Mouse (Mus musculus) macrophage (primary cell): ENCODE data around the gene Hoxc13. TPM values are rescaled to one million over a fixed set of nuclear protein-coding genes. Genes with fewer than 3 reads are reported as not detected.

Experiments used
- H3K27ac ChIP-seq: fragments of 350-480 bp; formaldehyde crosslinking; 2 replicates; pipeline ENCODE4 v1.9.0; 2021
- H3K36me3 ChIP-seq: fragments of 350-480 bp; formaldehyde crosslinking; 2 replicates; pipeline ENCODE4 v1.9.0; 2021; ENCODE audit errors: inconsistent target
- H3K4me3 ChIP-seq: fragments of 350-480 bp; formaldehyde crosslinking; 2 replicates; pipeline ENCODE4 v1.9.0; 2021; ENCODE audit errors: inconsistent target
- H3K79me2 ChIP-seq: fragments of 350-480 bp; formaldehyde crosslinking; 2 replicates; pipeline ENCODE4 v1.9.0; 2021; ENCODE audit errors: inconsistent target
- WGBS: methylation state at CpG from one replicate; pipeline ENCODE4 v1.1.7; 2026; ENCODE audit warnings: inconsistent platforms; ENCODE audit not compliant: missing documents; 5-methylcytosine and 5-hydroxymethylcytosine counted together
- polyA plus RNA-seq: library from polyadenylated mRNA; stranded (reverse); fragments of 250-400 nt; gene quantifications from 3 replicates; pipeline ENCODE4 v1.2.4, GENCODE M21; 2018; ENCODE audit warnings: inconsistent platforms

Gene Hoxc13
- polyA plus RNA-seq, 1 experiment from 2014 or later, result not detected

DNA sequence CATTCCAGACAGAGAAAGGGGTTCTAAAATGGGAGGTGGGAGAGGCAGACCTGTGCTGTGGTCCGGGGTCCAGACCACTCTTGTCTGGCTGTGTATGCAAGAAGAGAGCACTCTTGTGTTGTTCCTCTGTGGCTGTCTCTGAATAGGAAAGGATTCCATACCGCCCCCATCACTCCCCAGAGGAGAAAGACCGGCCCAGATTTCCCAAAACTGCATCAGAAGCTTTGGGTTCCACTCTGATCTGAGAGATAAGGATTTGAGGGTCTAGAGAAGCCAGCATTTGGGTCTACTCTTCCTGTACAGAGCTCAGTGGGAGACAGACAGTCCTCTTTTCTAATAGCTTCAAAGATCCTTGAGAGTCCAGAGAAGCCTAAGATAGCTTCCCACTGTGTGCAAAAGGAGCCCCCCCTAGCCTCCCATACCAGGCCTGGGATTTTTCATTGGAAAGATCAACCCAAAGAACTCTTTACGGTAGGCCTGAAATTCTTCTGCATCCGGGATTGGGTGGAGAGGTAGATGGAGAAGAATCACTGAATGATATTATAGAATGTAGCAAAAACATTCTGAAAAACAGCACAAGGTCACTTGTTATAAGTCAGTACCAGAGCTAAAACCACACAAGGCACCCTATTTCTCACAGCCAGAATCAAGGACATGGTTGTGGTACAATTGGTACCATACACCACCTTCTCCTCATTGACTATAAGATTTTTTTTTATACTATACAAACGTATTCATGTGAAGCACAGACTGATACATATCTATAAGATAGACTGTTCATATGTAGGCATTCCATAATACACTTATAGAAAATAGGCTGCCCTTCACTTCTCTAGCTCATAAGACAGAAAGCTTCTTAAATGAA is 2.0 kb downstream of the Hoxc13 start:
- Histone ChIP-seq H3K36me3 (no peaks in the 10 kb centered on the region), H3K79me2 (no peaks in the 10 kb centered on the region), H3K27ac (no peak overlapping the region), H3K4me3 (no peak overlapping the region)
- 18% methylated on average over 6 of the region's 6 CpGs for WGBS

DNA sequence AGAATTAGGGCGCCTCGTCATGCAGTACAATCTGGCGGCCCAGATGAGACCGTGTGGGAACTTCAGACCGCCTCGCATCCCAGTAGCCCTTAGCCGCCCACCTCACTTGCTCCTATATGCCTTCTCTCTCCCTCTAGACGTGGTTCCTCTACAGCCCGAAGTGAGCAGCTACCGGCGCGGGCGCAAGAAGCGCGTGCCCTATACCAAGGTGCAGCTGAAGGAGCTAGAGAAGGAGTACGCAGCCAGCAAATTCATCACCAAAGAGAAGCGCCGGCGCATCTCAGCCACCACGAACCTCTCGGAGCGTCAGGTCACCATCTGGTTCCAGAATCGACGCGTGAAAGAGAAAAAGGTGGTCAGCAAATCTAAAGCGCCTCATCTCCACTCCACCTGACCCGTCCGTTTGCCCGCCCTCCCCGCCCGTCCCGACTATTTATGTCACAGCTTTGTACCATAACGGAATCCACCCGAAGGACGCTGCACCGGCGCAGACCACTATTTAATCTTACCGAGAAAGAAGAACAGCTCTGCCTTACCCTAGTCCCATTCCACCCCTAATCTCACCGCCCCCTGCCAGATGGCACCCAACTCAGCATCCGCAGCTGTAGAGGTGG is 6.2 kb downstream of the Hoxc13 start:
- WGBS, result 7% methylated on average over 40 of the region's 40 CpGs
- Histone ChIP-seq H3K4me3 (no peak overlapping the region), H3K27ac (no peak overlapping the region), H3K79me2 (no peaks in the 10 kb centered on the region), H3K36me3 (no peaks in the 10 kb centered on the region)

DNA sequence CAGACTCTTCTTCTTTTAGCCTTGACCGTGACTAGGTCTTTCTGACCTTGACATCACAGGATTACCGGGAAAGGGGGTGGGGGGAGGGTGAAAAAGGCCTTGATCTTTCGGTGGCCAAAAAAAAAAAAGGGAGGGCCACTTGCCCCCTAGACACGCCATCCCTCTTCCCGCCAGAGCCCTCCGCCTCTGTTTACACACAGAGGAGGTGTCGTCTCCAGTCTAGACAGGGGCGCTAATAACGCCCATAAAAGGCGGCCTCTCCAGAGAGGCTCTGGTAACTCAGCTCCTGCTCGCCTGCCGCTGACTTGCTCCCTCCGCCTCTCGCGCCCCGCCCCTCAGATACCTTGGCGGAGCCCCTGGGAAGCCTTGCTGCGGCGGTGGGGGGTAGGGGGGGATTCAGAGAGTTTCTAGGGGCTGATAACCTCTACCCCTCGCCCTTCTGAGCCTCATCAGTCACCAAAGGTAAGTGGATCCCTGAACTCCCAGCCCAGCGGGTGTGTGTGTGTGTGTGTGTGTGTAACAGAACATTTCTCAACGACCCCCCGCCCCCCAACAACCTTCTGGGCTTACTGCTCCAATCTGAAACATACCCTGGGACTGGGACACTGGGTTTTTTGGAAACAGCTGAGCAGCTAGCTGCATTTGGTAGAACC is 10.9 kb downstream of the Hoxc13 start:
- Histone ChIP-seq H3K27ac (no peak overlapping the region), H3K4me3 (no peak overlapping the region), H3K79me2 (no peaks in the 10 kb centered on the region), H3K36me3 (no peaks in the 10 kb centered on the region)
- 10% methylated on average over 18 of the region's 23 CpGs for WGBS

DNA sequence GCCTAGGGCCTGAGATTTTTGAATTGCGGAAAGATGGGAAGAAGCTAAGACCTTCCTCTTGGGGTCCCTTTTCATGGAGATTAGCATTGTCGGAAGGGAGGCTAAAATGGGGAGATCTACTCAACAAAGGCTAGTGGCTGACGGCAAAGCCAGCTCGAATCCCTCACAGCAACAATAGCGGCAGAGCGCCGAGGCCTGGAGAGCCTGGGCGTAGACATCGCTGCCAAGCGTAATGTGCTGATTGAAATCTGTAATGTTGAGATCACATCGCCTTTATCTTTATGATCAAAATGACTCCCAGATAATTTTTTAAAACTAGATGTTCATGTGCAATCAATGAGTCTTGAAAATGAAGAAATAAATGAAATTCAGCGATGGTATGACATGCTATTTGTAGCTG is 13.5 kb downstream of the Hoxc13 start:
- H3K4me3 ChIP-seq, result no peak overlapping the region
- no peak overlapping the region for H3K27ac ChIP-seq
- WGBS, result 11% methylated on average over 12 of the region's 12 CpGs
- H3K36me3 ChIP-seq, result no peaks in the 10 kb centered on the region
- H3K79me2 ChIP-seq, result no peaks in the 10 kb centered on the region

DNA sequence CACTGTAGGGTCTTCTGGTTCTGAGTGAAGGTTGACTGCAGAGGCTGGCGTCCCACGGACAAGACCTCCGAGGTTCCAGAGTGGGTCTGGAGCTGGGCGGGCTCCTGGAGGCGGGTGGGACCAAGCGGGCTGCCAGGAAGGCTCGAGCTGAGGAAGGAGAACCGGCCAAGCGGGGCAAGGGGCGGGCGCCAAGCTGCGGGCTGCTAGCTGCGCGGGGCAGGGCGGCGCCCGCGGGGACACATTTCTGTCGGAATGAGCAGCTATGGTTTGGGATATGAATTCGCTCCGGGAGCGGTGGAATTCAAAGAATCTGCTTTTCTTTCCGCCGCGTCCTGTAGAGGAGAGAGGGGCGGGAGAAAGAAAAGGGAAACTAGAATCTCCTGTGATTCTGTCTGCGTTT is 14.0 kb downstream of the Hoxc13 start:
- 3% methylated on average over 25 of the region's 27 CpGs for WGBS
- Histone ChIP-seq H3K4me3 (no peak overlapping the region), H3K79me2 (no peaks in the 10 kb centered on the region), H3K36me3 (no peaks in the 10 kb centered on the region), H3K27ac (no peak overlapping the region)

GRCm38 (mm10) chr15:102936279-102936972 is 15.5 kb downstream of the Hoxc13 start, which contains the start of gene Hoxc12:
TSS of gene Hoxc12 (plus strand) at chr15:102936757.
- Histone ChIP-seq H3K27ac (no peak within 1 kb of the TSS), H3K36me3 (no peaks in the 10 kb centered on the region), H3K79me2 (no peaks in the 10 kb centered on the region), H3K4me3 (no peak within 1 kb of the TSS)
- 5% methylated on average over 28 of the region's 31 CpGs for WGBS

DNA sequence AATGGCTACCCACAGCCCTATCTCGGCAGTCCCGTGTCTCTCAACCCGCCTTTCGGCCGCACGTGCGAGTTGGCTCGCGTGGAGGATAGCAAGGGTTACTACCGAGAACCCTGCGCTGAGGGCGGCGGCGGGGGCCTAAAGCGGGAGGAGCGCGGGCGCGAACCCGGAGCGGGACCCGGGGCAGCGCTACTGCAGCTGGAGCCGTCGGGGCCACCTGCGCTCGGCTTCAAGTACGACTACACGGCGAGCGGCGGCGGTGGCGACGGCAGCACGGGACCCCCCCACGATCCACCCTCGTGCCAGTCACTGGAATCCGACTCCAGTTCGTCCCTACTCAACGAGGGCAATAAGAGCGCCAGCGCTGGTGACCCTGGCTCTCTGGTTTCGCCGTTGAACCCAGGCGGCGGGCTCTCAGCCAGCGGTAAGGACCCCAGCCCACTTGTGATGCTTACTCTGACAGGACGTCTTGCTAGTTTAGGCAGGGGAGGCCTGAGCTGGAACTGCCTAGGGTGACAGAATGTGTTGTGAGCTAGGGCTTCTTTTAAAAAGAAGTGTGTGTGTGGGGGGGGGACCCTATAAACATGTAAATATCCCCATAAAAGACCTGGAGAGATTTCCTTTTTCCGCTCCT is 16.2 kb downstream of the Hoxc13 start:
- Histone ChIP-seq H3K27ac (no peak overlapping the region), H3K4me3 (no peak overlapping the region), H3K79me2 (no peaks in the 10 kb centered on the region), H3K36me3 (no peaks in the 10 kb centered on the region)
- 9% methylated on average over 37 of the region's 50 CpGs for WGBS

- Histone ChIP-seq H3K27ac (no peak overlapping the region), H3K36me3 (no peaks in the 10 kb centered on the region), H3K4me3 (no peak overlapping the region), H3K79me2 (no peaks in the 10 kb centered on the region)
- WGBS, result 11% methylated on average over 34 of the region's 34 CpGs
Measured at GRCm38 (mm10) chr15:102939256-102940155, 18.6 kb downstream of the Hoxc13 start.

DNA sequence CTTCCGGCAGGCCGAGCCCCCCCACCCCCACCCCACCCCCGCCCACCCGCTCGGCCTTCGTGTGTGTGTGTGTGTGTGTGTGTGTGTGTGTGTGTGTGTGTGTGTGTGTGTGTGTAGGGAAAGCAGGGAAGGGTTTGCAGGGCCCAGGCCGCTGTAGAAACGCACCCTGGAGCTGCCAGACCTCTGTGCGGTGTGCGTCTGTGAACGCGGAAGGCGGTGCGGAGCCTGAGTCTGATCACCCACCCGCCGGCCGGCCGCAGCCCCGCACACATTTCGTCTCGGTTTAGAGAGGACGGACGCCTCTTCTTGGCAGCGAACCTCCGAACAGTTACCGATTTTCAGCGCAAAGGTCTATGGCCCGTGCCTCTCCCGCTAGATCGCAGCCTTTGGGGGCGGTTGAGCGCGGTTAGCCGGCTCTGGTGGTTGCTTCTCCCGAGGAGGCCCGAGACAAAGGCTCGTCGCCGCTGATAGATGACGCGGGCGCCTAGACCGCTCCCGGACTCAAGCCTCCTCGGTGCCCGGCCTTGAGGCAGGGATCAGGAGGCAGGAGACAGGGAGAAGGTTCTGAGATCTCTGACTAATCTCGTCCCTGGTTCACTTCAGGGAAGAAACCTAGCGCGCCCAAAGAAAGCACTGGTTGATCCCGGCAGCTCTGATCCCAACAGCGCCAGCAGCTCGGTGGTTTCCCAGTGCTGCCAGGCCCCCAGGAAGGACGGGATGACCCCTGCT is 22.0 kb downstream of the Hoxc13 start:
- Histone ChIP-seq H3K4me3 (no peak overlapping the region), H3K36me3 (no peaks in the 10 kb centered on the region), H3K79me2 (no peaks in the 10 kb centered on the region), H3K27ac (no peak overlapping the region)
- 2% methylated on average over 49 of the region's 53 CpGs for WGBS

- Histone ChIP-seq H3K36me3 (no peaks in the 10 kb centered on the region), H3K79me2 (no peaks in the 10 kb centered on the region), H3K27ac (no peak overlapping the region), H3K4me3 (no peak overlapping the region)
- WGBS, result 11% methylated on average over 5 of the region's 5 CpGs
Measured at GRCm38 (mm10) chr15:102943468-102943813, 22.5 kb downstream of the Hoxc13 start.

- Histone ChIP-seq H3K79me2 (no peaks in the 10 kb centered on the region), H3K27ac (no peak overlapping the region), H3K4me3 (no peak overlapping the region), H3K36me3 (no peaks in the 10 kb centered on the region)
- 12% methylated on average over 22 of the region's 22 CpGs for WGBS
Measured at GRCm38 (mm10) chr15:102945185-102946077, 24.5 kb downstream of the Hoxc13 start.

DNA sequence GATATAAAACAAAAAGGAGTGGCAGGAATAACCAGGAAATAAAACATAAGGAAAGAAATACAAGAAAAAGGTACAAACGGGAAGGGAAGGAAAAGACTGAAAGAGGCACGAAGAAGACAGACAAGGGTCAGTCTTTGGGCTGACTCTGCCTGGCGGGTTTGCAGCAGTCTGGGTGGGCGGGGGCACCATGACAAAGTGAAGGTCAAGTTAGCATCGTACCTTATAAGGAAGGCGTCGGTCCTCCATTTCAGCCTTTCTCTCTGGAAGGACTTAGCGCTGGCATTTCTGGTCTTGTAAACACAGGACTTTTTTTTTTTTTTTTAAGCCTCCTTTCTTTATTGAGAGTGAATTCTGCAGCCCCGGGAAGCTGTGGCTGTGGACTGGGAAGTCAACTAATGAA is 26.4 kb downstream of the Hoxc13 start:
- WGBS, result 12% methylated on average over 9 of the region's 9 CpGs
- H3K79me2 ChIP-seq, result no peaks in the 10 kb centered on the region
- H3K4me3 ChIP-seq, result no peak overlapping the region
- no peaks in the 10 kb centered on the region for H3K36me3 ChIP-seq
- no peak overlapping the region for H3K27ac ChIP-seq
